Mouse (Mus musculus) liver, embryonic 14.5 days (tissue): Measurements from ENCODE around the gene Zfp248.

ENCODE experiments used
- CTCF ChIP-seq: IDR thresholded peaks from 2 replicates; pipeline ENCODE4 v1.5.1; 2016; ENCODE audit warnings: antibody characterized with exemption, low read depth, control low read depth
- EP300 ChIP-seq: IDR thresholded peaks from 2 replicates; pipeline ENCODE4 v1.6.1; 2016; ENCODE audit warnings: antibody characterized with exemption, low read depth

GRCm38 (mm10) chr6:118482125-118482524 is 26.8 kb upstream of the Zfp248 start:
- TF ChIP-seq EP300: no peak
- TF ChIP-seq CTCF: no peak
